Mouse (Mus musculus) intestine, embryonic 14.5 days (tissue): ENCODE measurements at regions not wholly inside any gene's neighbourhood (a gene's known extent, or its start where the extent isn't known, plus 50 kb on each side); places are given as distances from the start of the nearest gene placed in this dataset.

Source experiments
- ATAC-seq: fragments of 200-750 bp; cut with Nextera tagmentation; replicated peaks from 2 replicates; pipeline ENCODE4 v1.8.0; 2017; ENCODE audit warnings: low read depth, moderate number of reproducible peaks, moderate TSS enrichment, moderate library complexity; ENCODE audit not compliant: low FRiP score, low TSS enrichment
- DNase-seq: peaks from one replicate; pipeline ENCODE4 v3.0.0-alpha.2; 2018; ENCODE audit warnings: low spot score
- H3K27ac ChIP-seq: fragments of 300-500 bp; sonication (generic); 2 replicates; pipeline ENCODE4 v1.5.1; 2014; ENCODE audit warnings: low read depth, mild to moderate bottlenecking, control low read depth
- H3K27me3 ChIP-seq: fragments of 300-500 bp; sonication (generic); replicated peaks from 2 replicates; pipeline ENCODE4 v1.6.1; 2014; ENCODE audit warnings: low read length, control low read depth; ENCODE audit not compliant: control insufficient read depth, insufficient read depth
- H3K36me3 ChIP-seq: fragments of 300-500 bp; sonication (generic); 2 replicates; pipeline ENCODE4 v1.6.1; 2014; ENCODE audit warnings: low read length, control low read depth; ENCODE audit not compliant: control insufficient read depth, insufficient read depth
- H3K4me1 ChIP-seq: fragments of 300-500 bp; sonication (generic); replicated peaks from 2 replicates; pipeline ENCODE4 v1.6.1; 2014; ENCODE audit warnings: low read length, control low read depth, mixed read lengths; ENCODE audit not compliant: control insufficient read depth, insufficient read depth
- H3K4me2 ChIP-seq: fragments of 300-500 bp; sonication (generic); 2 replicates; pipeline ENCODE4 v1.6.1; 2014; ENCODE audit warnings: low read length
- H3K4me3 ChIP-seq: fragments of 300-500 bp; sonication (generic); 2 replicates; pipeline ENCODE4 v1.5.1; 2014; ENCODE audit warnings: low read depth, low read length, control low read depth, mixed read lengths
- H3K9ac ChIP-seq: fragments of 300-500 bp; sonication (generic); 2 replicates; pipeline ENCODE4 v1.6.1; 2014; ENCODE audit warnings: mild to moderate bottlenecking, low read length
- H3K9me3 ChIP-seq: fragments of 300-500 bp; sonication (generic); 2 replicates; pipeline ENCODE4 v1.6.1; 2016; ENCODE audit warnings: low read length, control low read depth; ENCODE audit not compliant: control insufficient read depth
- WGBS: fragments of 180-500 bp; shearing (Covaris S2); extraction: QIAGEN DNeasy Blood & Tissue Kit; methylation state at CpG from one replicate; pipeline ENCODE4 v1.1.7; 2014; 5-methylcytosine and 5-hydroxymethylcytosine counted together

- ATAC-seq (no peak), DNase-seq (no peak)
- Histone ChIP-seq H3K9me3 (no peaks in the 10 kb centered on the region), H3K27me3 (no peaks in the 10 kb centered on the region), H3K36me3 (no peaks in the 10 kb centered on the region), H3K4me2 (0 out of 2 replicates have a peak overlapping the region, but pooled peaks have one; percentile 6), H3K9ac (no peak overlapping the region), H3K4me3 (no peak overlapping the region), H3K4me1 (peaks cover 16% of the 10 kb centered on the region; the same call in 1 of the 2 replicates), H3K27ac (peak overlapping the region; percentile 43; the same call in 1 of the 2 replicates)
- WGBS: 40% methylated on average over 8 of the region's 8 CpGs
Observed at GRCm38 (mm10) chr17:49278541-49278940, 149.6 kb upstream of the Mocs1 start.

GRCm38 (mm10) chr17:49278973-49279727 lies 149.0 kb upstream of the Mocs1 start:
- Histone ChIP-seq H3K36me3 (no peaks in the 10 kb centered on the region), H3K9ac (no peak overlapping the region), H3K27me3 (no peaks in the 10 kb centered on the region), H3K4me2 (0 out of 2 replicates have a peak overlapping the region, but pooled peaks have one; percentile 6), H3K27ac (peak overlapping the region; percentile 43; the same call in 1 of the 2 replicates), H3K4me1 (peaks cover 16% of the 10 kb centered on the region; the same call in 1 of the 2 replicates), H3K9me3 (no peaks in the 10 kb centered on the region), H3K4me3 (no peak overlapping the region)
- ATAC-seq (no peak), DNase-seq (no peak)
- WGBS: 43% methylated on average over 10 of the region's 10 CpGs

DNA sequence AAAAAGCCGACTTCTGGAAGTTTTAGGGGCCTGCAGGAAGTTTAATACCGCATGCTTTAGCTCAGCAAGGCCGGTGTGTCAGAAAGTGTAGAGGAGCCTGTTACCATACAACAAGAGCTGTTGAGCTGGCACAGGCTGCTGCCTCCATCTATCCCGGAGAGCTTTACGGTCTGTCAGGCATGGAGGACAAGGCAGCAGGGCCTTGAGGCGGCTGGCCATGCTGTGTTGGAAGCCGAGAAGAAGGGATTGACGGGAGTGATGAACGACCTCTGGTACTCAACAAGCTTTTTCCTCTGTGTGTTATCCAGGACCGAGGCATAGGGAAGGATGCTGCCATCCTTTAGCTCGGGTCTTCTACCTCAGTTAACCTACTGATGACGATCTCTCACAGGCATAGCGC lies 146.8 kb upstream of the Mocs1 start:
- 70% methylated on average over 13 of the region's 13 CpGs for WGBS
- DNase-seq: no peak

DNA sequence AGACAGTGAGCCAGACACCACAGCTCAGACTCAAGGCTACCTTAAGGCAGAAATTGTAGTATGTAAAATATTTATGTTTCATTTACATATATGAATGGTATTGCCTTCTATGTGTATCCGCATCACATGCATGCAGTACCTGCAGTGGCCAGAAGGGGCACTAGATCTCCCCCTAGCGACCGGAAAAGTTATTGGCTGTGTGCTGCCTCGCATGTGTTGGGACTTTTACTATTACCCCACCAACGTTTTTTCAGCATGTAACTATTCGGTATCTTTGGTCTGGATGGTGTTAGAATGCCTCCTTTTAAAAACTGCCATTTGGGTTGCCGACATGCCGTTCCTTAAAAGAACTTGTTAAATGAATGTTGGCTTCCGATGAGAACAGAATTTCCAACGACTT lies 145.7 kb upstream of the Mocs1 start:
- Histone ChIP-seq H3K4me2 (no peak overlapping the region), H3K9ac (no peak overlapping the region), H3K9me3 (no peaks in the 10 kb centered on the region), H3K27ac (no peak overlapping the region), H3K4me1 (peaks cover 16% of the 10 kb centered on the region; the same call in 1 of the 2 replicates), H3K36me3 (no peaks in the 10 kb centered on the region), H3K27me3 (no peaks in the 10 kb centered on the region), H3K4me3 (no peak overlapping the region)
- no peak for DNase-seq
- ATAC-seq: no peak
- WGBS: 85% methylated on average over 10 of the region's 10 CpGs

More for the DNA sequence above, 146.8 kb upstream of the Mocs1 start:
- H3K36me3 ChIP-seq: no peaks in the 10 kb centered on the region
- no peak overlapping the region for H3K27ac ChIP-seq
- no peak overlapping the region for H3K9ac ChIP-seq
- H3K9me3 ChIP-seq: no peaks in the 10 kb centered on the region
- peaks cover 16% of the 10 kb centered on the region; the same call in 1 of the 2 replicates for H3K4me1 ChIP-seq
- no peak overlapping the region for H3K4me3 ChIP-seq
- ATAC-seq: no peak
- no peaks in the 10 kb centered on the region for H3K27me3 ChIP-seq
- no peak overlapping the region for H3K4me2 ChIP-seq

- ATAC-seq: no peak
- no peak for DNase-seq
- peaks cover 12% of the 10 kb centered on the region; the same call in 1 of the 2 replicates for H3K4me1 ChIP-seq
- H3K9me3 ChIP-seq: peaks cover 2% of the 10 kb centered on the region; the same call in 1 of the 2 replicates
- H3K36me3 ChIP-seq: no peaks in the 10 kb centered on the region
- no peaks in the 10 kb centered on the region for H3K27me3 ChIP-seq
- H3K4me2 ChIP-seq: no peak overlapping the region
- 93% methylated on average over 5 of the region's 5 CpGs for WGBS
- no peak overlapping the region for H3K9ac ChIP-seq
- no peak overlapping the region for H3K4me3 ChIP-seq
- H3K27ac ChIP-seq: no peak overlapping the region
Observed at GRCm38 (mm10) chr17:49283491-49283890, 144.7 kb upstream of the Mocs1 start.

- Histone ChIP-seq H3K4me1 (no peaks in the 10 kb centered on the region), H3K4me3 (no peak overlapping the region), H3K36me3 (no peaks in the 10 kb centered on the region), H3K9ac (no peak overlapping the region), H3K4me2 (no peak overlapping the region), H3K9me3 (peaks cover 2% of the 10 kb centered on the region; the same call in 1 of the 2 replicates), H3K27ac (no peak overlapping the region), H3K27me3 (no peaks in the 10 kb centered on the region)
- DNase-seq: no peak
- WGBS: 79% methylated on average over 3 of the region's 3 CpGs
- ATAC-seq: no peak
Observed at GRCm38 (mm10) chr17:49291636-49292035, 136.5 kb upstream of the Mocs1 start.

DNA sequence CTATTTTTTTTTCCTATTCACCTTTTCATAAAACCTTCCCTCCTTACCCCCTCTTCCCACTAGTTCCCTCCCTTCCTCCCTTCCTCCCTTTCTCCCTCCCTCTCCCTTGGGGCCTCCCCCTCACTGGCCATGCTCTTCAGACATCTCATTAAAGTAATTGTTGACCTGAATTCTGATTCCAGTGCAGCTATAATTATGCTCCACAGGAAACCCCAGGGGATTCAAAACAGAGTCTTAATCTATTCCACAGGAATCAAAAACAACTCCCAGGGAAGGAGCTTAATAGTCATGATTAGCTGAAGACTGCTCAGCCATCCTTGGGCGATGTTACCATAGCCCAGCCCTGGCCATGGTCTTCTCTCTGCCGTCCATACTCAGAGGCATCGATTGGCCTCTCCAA lies 123.7 kb upstream of the Mocs1 start:
- no peak overlapping the region for H3K4me2 ChIP-seq
- no peaks in the 10 kb centered on the region for H3K9me3 ChIP-seq
- no peak overlapping the region for H3K4me3 ChIP-seq
- no peaks in the 10 kb centered on the region for H3K36me3 ChIP-seq
- 93% methylated on average over 3 of the region's 3 CpGs for WGBS
- no peak for DNase-seq
- H3K27ac ChIP-seq: no peak overlapping the region
- no peak for ATAC-seq
- no peaks in the 10 kb centered on the region for H3K4me1 ChIP-seq
- H3K9ac ChIP-seq: no peak overlapping the region
- H3K27me3 ChIP-seq: no peaks in the 10 kb centered on the region

- no peak for DNase-seq
- Histone ChIP-seq H3K9me3 (no peaks in the 10 kb centered on the region), H3K27ac (no peak overlapping the region), H3K4me1 (no peaks in the 10 kb centered on the region), H3K27me3 (no peaks in the 10 kb centered on the region), H3K36me3 (no peaks in the 10 kb centered on the region), H3K9ac (no peak overlapping the region), H3K4me2 (no peak overlapping the region), H3K4me3 (no peak overlapping the region)
- no peak for ATAC-seq
- WGBS: 73% methylated on average over 6 of the region's 6 CpGs
Observed at GRCm38 (mm10) chr17:49305116-49305515, 123.0 kb upstream of the Mocs1 start.

DNA sequence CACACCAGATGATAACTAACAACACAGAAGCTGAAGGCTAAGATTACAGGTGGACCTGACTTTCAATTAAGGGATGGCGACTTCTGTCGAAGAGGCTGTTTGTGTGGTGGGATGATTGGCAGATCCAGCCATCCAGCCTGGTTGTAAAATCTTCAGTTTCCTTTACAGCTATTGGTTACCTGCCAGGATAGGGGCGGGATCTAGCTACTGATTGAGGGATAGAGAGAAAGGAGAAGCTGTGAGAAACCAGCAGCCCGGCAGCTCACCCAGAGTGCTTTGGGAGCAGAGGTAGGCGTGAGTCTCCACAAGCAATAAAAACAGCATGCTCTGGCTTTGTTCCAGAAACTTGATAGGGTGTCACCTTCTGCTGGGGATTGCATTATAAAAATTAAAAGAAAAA lies 119.1 kb upstream of the Mocs1 start:
- WGBS: 14% methylated on average over 5 of the region's 5 CpGs
- Histone ChIP-seq H3K36me3 (no peaks in the 10 kb centered on the region), H3K9me3 (no peaks in the 10 kb centered on the region), H3K9ac (no peak overlapping the region), H3K4me3 (0 out of 2 replicates have a peak overlapping the region, but pooled peaks have one; percentile 10), H3K4me1 (no peaks in the 10 kb centered on the region), H3K27me3 (no peaks in the 10 kb centered on the region), H3K27ac (no peak overlapping the region), H3K4me2 (peak overlapping the region; percentile 39)
- ATAC-seq (peak; percentile 84), DNase-seq (peak; percentile 78)
